ENCODE assay signal across 8 mouse cellular contexts in the genomic region with DNA sequence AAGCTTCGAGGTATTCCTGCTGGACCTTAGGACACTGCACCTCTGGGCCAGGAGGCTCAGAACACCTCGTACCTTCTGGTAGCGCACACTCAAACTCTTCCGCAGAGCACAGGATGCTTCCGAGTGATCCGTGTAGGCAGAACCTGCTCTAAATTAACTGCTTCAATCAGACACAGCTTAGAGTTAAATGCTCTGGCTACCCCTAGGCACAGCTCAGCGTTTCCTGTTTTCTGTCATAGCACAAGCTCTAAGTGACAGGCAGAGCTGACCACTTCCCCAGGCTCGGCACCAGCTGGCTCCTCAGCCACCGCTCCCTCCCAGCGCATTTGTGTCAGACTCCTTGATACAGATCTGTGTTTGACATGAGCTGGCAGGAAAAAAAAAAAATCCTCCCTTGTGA. TPM values are rescaled to one million over a fixed set of nuclear protein-coding genes. Genes with fewer than 3 reads are reported as not detected.
DNase-seq lines count a peak whose midpoint lies in the region; ATAC-seq and TF ChIP-seq lines count a peak whose summit lies in the region.
"Had no signal": no experiment of that assay in that cellular context is flagged by ENCODE, and none has a peak within 500 bp of the region (broad histone marks: within the 10 kb centered on the region; RNA-seq: fewer than 3 reads in every experiment).

No protein-coding gene starts in this region.

- WGBS in cerebellum, adult 2 months = 61% methylated on average over 10 of the region's 10 CpGs

- DNase-seq in retina, postnatal 1 day = peak; percentile 55
- DNase-seq in retina, embryonic 14.5 days (ENCODE audit: low spot score) = no peak
- DNase-seq in lung, postnatal 25 days (ENCODE audit: low spot score) = peak; percentile 23
- peak; percentile 56 for DNase-seq in thymus, postnatal 25 days
- DNase-seq in cerebellum, adult 2 months = no peak
- DNase-seq in layer of hippocampus, adult 18-20 months (ENCODE audit: low spot score in 2 of 2) = no peak

- TF ChIP-seq POLR2A in cerebellum, adult 2 months (IDR thresholded peaks at IDR 0.05; ENCODE audit: borderline replicate concordance, insufficient read depth, low read length) = no peak

- ATAC-seq in granulocyte monocyte progenitor cell, adult 5-6 weeks (replicated peaks; ENCODE audit: poor library complexity, severe bottlenecking) = peak; percentile 98

- no peak overlapping the region for H3K4me3 ChIP-seq in cerebellum, adult 2 months (replicated peaks; ENCODE audit: insufficient read depth, low read depth, low read length)
- H3K4me3 ChIP-seq: limb, embryonic 15.5 days had no signal

- H3K27me3 ChIP-seq in cerebellum, adult 2 months (ENCODE audit: control insufficient read depth, insufficient read depth, low read length) = no peaks in the 10 kb centered on the region
- H3K27me3 ChIP-seq: limb, embryonic 15.5 days had no signal

- H3K4me1 ChIP-seq in cerebellum, adult 2 months (ENCODE audit: control insufficient read depth, insufficient read depth, low read length) = no peaks in the 10 kb centered on the region

- H3K27ac ChIP-seq in cerebellum, adult 2 months (ENCODE audit: insufficient read depth, low read length) = no peak overlapping the region
- H3K27ac ChIP-seq: limb, embryonic 15.5 days had no signal

- no peak for TF ChIP-seq CTCF in cerebellum, adult 2 months (IDR thresholded peaks at IDR 0.05; ENCODE audit: borderline replicate concordance, insufficient read depth, low read depth, low read length)

RNA-seq across cellular contexts. Expression of gene Slc38a11, which starts 21.8 kb away (rescaled TPM):
- total RNA-seq in granulocyte monocyte progenitor cell, adult 5-6 weeks (2014; fragmentation: Nextera tagmentation) = not detected in 2 replicates
- total RNA-seq in granulocyte monocyte progenitor cell, adult 5-6 weeks (2017) = not detected in 2 replicates
- polyA plus RNA-seq in cerebellum, adult 2 months (2012; rRNA removed) = 2.6 and 2.8 TPM in 2 replicates
- 1 to 10 TPM; 1.5 to 2.5 TPM for total RNA-seq in layer of hippocampus, adult 18-20 months (2021)

Comparison
In these comparisons a context has a peak if more than half of its experiments do, and no peak if none do; other contexts are left out.
1. DNase-seq: peak in retina, postnatal 1 day (single experiment), lung, postnatal 25 days (single experiment) and thymus, postnatal 25 days (single experiment); none in retina, embryonic 14.5 days (single experiment), cerebellum, adult 2 months (0 of 2) and layer of hippocampus, adult 18-20 months (0 of 2).